Mouse (Mus musculus) intestine, postnatal 0 days (tissue): Measurements from ENCODE around the gene Wiz. TPM values are rescaled to one million over a fixed set of nuclear protein-coding genes. Genes with fewer than 3 reads are reported as not detected.

Experiments used
- ATAC-seq: fragments of 200-750 bp; cut with Nextera tagmentation; 2 replicates; pipeline ENCODE4 v1.8.0; 2017; ENCODE audit warnings: mild to moderate bottlenecking, moderate TSS enrichment, moderate library complexity
- H3K27ac ChIP-seq: fragments of 300-500 bp; sonication (generic); 2 replicates; pipeline ENCODE4 v1.5.1; 2014; ENCODE audit warnings: mild to moderate bottlenecking, low read depth, low read length, moderate library complexity
- H3K27me3 ChIP-seq: fragments of 300-500 bp; sonication (generic); replicated peaks from 2 replicates; pipeline ENCODE4 v1.6.1; 2014; ENCODE audit warnings: low read length, mixed read lengths; ENCODE audit not compliant: control insufficient read depth, insufficient read depth
- H3K36me3 ChIP-seq: fragments of 300-500 bp; sonication (generic); 2 replicates; pipeline ENCODE4 v1.6.1; 2014; ENCODE audit warnings: mild to moderate bottlenecking, moderate library complexity; ENCODE audit not compliant: control insufficient read depth, insufficient read depth
- H3K4me1 ChIP-seq: fragments of 300-500 bp; sonication (generic); replicated peaks from 2 replicates; pipeline ENCODE4 v1.6.1; 2014; ENCODE audit warnings: antibody characterized with exemption, low read length, mixed read lengths; ENCODE audit not compliant: control insufficient read depth, insufficient read depth
- H3K4me2 ChIP-seq: fragments of 300-500 bp; sonication (generic); replicated peaks from 2 replicates; pipeline ENCODE4 v1.6.1; 2014; ENCODE audit warnings: low read depth, mild to moderate bottlenecking, moderate library complexity
- H3K4me3 ChIP-seq: fragments of 300-500 bp; sonication (generic); 2 replicates; pipeline ENCODE4 v1.5.1; 2014; ENCODE audit warnings: low read depth, low read length
- H3K9ac ChIP-seq: fragments of 300-500 bp; sonication (generic); 2 replicates; pipeline ENCODE4 v1.6.1; 2014; ENCODE audit warnings: mild to moderate bottlenecking, low read depth, low read length
- H3K9me3 ChIP-seq: fragments of 300-500 bp; sonication (generic); 2 replicates; pipeline ENCODE4 v1.6.1; 2016; ENCODE audit warnings: mixed run types; ENCODE audit not compliant: control insufficient read depth
- CTCF ChIP-seq: sonication (generic); IDR thresholded peaks from 2 replicates; pipeline ENCODE4 v1.5.1; 2016; ENCODE audit warnings: low read depth, mild to moderate bottlenecking, control low read depth, antibody characterized with exemption, moderate library complexity
- WGBS: fragments of 180-500 bp; shearing (Covaris S2); extraction: QIAGEN DNeasy Blood & Tissue Kit; methylation state at CpG from one replicate; pipeline ENCODE4 v1.1.7; 2014; 5-methylcytosine and 5-hydroxymethylcytosine counted together
- polyA plus RNA-seq: library from polyadenylated mRNA; unstranded; fragments of >200 nt; fragmentation: Nextera tagmentation; extraction: Ambion mirVana; gene quantifications from 2 replicates; pipeline ENCODE4 v1.2.1, GENCODE M21; 2015

Wiz gene
- polyA plus RNA-seq, 1 experiment from 2014 or later, result 10.0 TPM

DNA sequence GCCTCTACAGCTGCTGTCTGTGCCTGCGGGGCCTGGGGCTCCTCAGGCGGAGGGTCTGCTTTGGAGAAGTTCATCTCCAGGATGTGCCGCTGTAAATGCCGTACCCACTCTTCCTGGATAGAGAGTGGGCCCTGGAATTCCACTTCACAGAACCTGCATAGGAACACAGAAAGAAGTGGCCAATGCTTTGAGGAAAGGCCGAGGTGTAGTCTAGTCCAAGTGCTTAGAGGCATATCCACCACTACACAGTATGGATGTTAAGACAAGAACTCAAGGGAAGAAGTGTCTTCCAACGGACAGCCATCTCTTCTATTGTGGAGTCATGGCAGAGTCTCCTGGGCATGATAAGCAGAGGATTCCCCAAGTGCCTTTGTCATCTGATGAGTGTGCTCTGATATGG is 34.2 kb downstream of the Wiz start:
- Histone ChIP-seq H3K4me2 (no peak overlapping the region), H3K36me3 (peaks cover 57% of the 10 kb centered on the region), H3K9me3 (no peaks in the 10 kb centered on the region), H3K9ac (no peak overlapping the region), H3K27ac (no peak overlapping the region), H3K4me3 (no peak overlapping the region), H3K4me1 (no peaks in the 10 kb centered on the region), H3K27me3 (no peaks in the 10 kb centered on the region)
- no peak for ATAC-seq
- TF ChIP-seq CTCF, result no peak
- WGBS, result 94% methylated on average over 6 of the region's 6 CpGs

- Histone ChIP-seq H3K4me3 (no peak overlapping the region), H3K36me3 (peaks cover 49% of the 10 kb centered on the region), H3K9me3 (no peaks in the 10 kb centered on the region), H3K27me3 (no peaks in the 10 kb centered on the region), H3K9ac (no peak overlapping the region), H3K4me1 (no peaks in the 10 kb centered on the region), H3K27ac (no peak overlapping the region), H3K4me2 (no peak overlapping the region)
- ATAC-seq, result no peak
- 73% methylated on average over 5 of the region's 5 CpGs for WGBS
- no peak for TF ChIP-seq CTCF
Observed at GRCm38 (mm10) chr17:32354211-32354610, 35.0 kb downstream of the Wiz start.

DNA sequence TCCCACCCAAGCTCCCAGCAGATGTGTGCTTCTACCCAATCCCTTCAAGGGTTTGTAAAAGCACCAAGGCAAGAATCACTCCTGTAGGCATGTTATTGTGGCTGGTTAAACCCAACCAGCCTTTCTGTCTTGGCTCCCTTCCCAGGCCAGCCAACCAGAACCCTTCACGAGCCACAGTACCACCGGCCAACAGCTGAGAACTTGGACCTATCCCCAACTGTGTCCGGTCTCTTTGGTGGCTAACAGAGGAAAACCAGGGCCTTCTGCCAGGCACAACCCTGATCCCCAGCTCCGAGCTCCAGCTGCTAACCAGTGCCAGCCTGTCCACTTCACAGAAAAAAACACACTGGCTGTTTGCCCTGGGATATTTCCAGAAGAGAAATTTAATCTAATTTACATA is 35.5 kb downstream of the Wiz start:
- no peak for ATAC-seq

GRCm38 (mm10) chr17:32351726-32352125 is 37.5 kb downstream of the Wiz start:
- ATAC-seq, result no peak
- H3K4me1 ChIP-seq, result no peaks in the 10 kb centered on the region
- no peaks in the 10 kb centered on the region for H3K9me3 ChIP-seq
- TF ChIP-seq CTCF, result no peak
- H3K27ac ChIP-seq, result no peak overlapping the region
- peaks cover 25% of the 10 kb centered on the region for H3K36me3 ChIP-seq
- H3K9ac ChIP-seq, result no peak overlapping the region
- H3K4me3 ChIP-seq, result no peak overlapping the region
- no peaks in the 10 kb centered on the region for H3K27me3 ChIP-seq
- H3K4me2 ChIP-seq, result no peak overlapping the region

More for the DNA sequence above, 35.5 kb downstream of the Wiz start:
- no peak for TF ChIP-seq CTCF
- H3K4me2 ChIP-seq, result no peak overlapping the region
- peaks cover 44% of the 10 kb centered on the region for H3K36me3 ChIP-seq
- H3K27me3 ChIP-seq, result no peaks in the 10 kb centered on the region
- H3K27ac ChIP-seq, result no peak overlapping the region
- WGBS, result 67% methylated on average over 4 of the region's 4 CpGs
- no peaks in the 10 kb centered on the region for H3K4me1 ChIP-seq
- no peaks in the 10 kb centered on the region for H3K9me3 ChIP-seq
- no peak overlapping the region for H3K4me3 ChIP-seq
- H3K9ac ChIP-seq, result no peak overlapping the region

GRCm38 (mm10) chr17:32351269-32351668 is 38.0 kb downstream of the Wiz start:
- H3K4me3 ChIP-seq, result no peak overlapping the region; the same call in 1 of the 2 replicates
- TF ChIP-seq CTCF, result no peak
- H3K27me3 ChIP-seq, result no peaks in the 10 kb centered on the region
- H3K9me3 ChIP-seq, result no peaks in the 10 kb centered on the region
- ATAC-seq, result no peak
- no peak overlapping the region for H3K27ac ChIP-seq
- H3K4me1 ChIP-seq, result no peaks in the 10 kb centered on the region
- peak overlapping the region; percentile 86 for H3K4me2 ChIP-seq
- H3K9ac ChIP-seq, result peak overlapping the region; percentile 5; the same call in 1 of the 2 replicates
- H3K36me3 ChIP-seq, result peaks cover 21% of the 10 kb centered on the region
- 63% methylated on average over 3 of the region's 3 CpGs for WGBS

GRCm38 (mm10) chr17:32350382-32350983 is 38.8 kb downstream of the Wiz start, which contains the start of gene Akap8l:
Gene Akap8l, minus strand, starts transcription at chr17:32350607.
- peak within 1 kb of the TSS; percentile 51 for H3K27ac ChIP-seq
- H3K27me3 ChIP-seq, result no peaks in the 10 kb centered on the region
- peak; percentile 98 for ATAC-seq
- no peaks in the 10 kb centered on the region for H3K4me1 ChIP-seq
- H3K4me3 ChIP-seq, result peak within 1 kb of the TSS; percentile 67
- peak within 1 kb of the TSS; percentile 86 for H3K4me2 ChIP-seq
- H3K36me3 ChIP-seq, result peaks cover 17% of the 10 kb centered on the region
- TF ChIP-seq CTCF, result no peak
- WGBS, result under 1% methylated on average over 37 of the region's 37 CpGs
- H3K9ac ChIP-seq, result peak within 1 kb of the TSS; percentile 61
- H3K9me3 ChIP-seq, result no peaks in the 10 kb centered on the region
